Mouse (Mus musculus) intestine, embryonic 14.5 days (tissue): ENCODE results near the gene Ppib. TPM values are rescaled to one million over a fixed set of nuclear protein-coding genes. Genes with fewer than 3 reads are reported as not detected.

Source experiments
- ATAC-seq: fragments of 200-750 bp; cut with Nextera tagmentation; replicated peaks from 2 replicates; pipeline ENCODE4 v1.8.0; 2017; ENCODE audit warnings: low read depth, moderate number of reproducible peaks, moderate TSS enrichment, moderate library complexity; ENCODE audit not compliant: low FRiP score, low TSS enrichment
- DNase-seq: peaks from one replicate; pipeline ENCODE4 v3.0.0-alpha.2; 2018; ENCODE audit warnings: low spot score
- H3K27ac ChIP-seq: fragments of 300-500 bp; sonication (generic); 2 replicates; pipeline ENCODE4 v1.5.1; 2014; ENCODE audit warnings: low read depth, mild to moderate bottlenecking, control low read depth
- H3K27me3 ChIP-seq: fragments of 300-500 bp; sonication (generic); replicated peaks from 2 replicates; pipeline ENCODE4 v1.6.1; 2014; ENCODE audit warnings: low read length, control low read depth; ENCODE audit not compliant: control insufficient read depth, insufficient read depth
- H3K36me3 ChIP-seq: fragments of 300-500 bp; sonication (generic); 2 replicates; pipeline ENCODE4 v1.6.1; 2014; ENCODE audit warnings: low read length, control low read depth; ENCODE audit not compliant: control insufficient read depth, insufficient read depth
- H3K4me1 ChIP-seq: fragments of 300-500 bp; sonication (generic); replicated peaks from 2 replicates; pipeline ENCODE4 v1.6.1; 2014; ENCODE audit warnings: low read length, control low read depth, mixed read lengths; ENCODE audit not compliant: control insufficient read depth, insufficient read depth
- H3K4me2 ChIP-seq: fragments of 300-500 bp; sonication (generic); 2 replicates; pipeline ENCODE4 v1.6.1; 2014; ENCODE audit warnings: low read length
- H3K4me3 ChIP-seq: fragments of 300-500 bp; sonication (generic); 2 replicates; pipeline ENCODE4 v1.5.1; 2014; ENCODE audit warnings: low read depth, low read length, control low read depth, mixed read lengths
- H3K9ac ChIP-seq: fragments of 300-500 bp; sonication (generic); 2 replicates; pipeline ENCODE4 v1.6.1; 2014; ENCODE audit warnings: mild to moderate bottlenecking, low read length
- H3K9me3 ChIP-seq: fragments of 300-500 bp; sonication (generic); 2 replicates; pipeline ENCODE4 v1.6.1; 2016; ENCODE audit warnings: low read length, control low read depth; ENCODE audit not compliant: control insufficient read depth
- WGBS: fragments of 180-500 bp; shearing (Covaris S2); extraction: QIAGEN DNeasy Blood & Tissue Kit; methylation state at CpG from one replicate; pipeline ENCODE4 v1.1.7; 2014; 5-methylcytosine and 5-hydroxymethylcytosine counted together
- polyA plus RNA-seq: library from polyadenylated mRNA; unstranded; fragments of >200 nt; fragmentation: Nextera tagmentation; extraction: Ambion mirVana; gene quantifications from 2 replicates; pipeline ENCODE4 v1.2.1, GENCODE M21; 2014

Gene Ppib
- polyA plus RNA-seq, 1 experiment from 2014 or later = 618 TPM

DNA sequence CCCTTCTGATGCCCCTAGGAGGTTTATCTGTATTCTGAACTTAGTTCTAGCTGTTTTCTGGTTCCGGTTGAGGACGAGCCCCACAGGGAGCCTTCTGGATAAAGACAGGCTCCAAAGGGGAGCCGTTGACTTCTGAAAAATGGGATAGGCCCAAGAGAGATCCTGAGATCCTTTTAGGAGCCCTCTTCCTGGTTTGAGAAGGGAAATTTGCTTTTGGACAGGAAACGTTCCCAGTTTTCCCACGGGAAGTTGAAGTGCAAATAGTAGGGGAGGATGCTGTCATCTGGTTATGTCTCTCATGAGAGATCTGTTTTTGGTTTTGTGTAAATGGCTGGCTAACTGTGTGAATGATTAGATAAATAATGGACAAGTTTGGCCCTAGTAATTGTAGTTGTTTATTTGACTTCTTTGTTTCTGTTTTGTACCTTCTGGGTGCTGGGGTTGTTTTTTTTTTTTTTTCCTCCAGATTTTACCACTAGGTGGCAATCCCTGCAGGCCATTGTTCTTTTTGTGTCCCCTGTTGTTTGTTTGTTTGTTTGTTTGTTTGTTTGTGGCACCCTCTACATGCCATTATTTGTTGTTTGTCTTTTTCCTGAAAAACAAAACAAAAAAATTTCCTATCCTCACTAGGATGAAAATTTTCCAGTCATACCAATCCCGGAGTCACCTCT is 10.0 kb upstream of the Ppib start:
- H3K9me3 ChIP-seq = 0 out of 2 replicates have a peak, but pooled peaks cover 5% of the 10 kb centered on the region
- H3K27ac ChIP-seq = no peak overlapping the region
- no peaks in the 10 kb centered on the region for H3K36me3 ChIP-seq
- H3K27me3 ChIP-seq = no peaks in the 10 kb centered on the region
- no peak overlapping the region for H3K9ac ChIP-seq
- H3K4me2 ChIP-seq = no peak overlapping the region
- no peaks in the 10 kb centered on the region for H3K4me1 ChIP-seq
- WGBS = 74% methylated on average over 6 of the region's 6 CpGs
- no peak for ATAC-seq
- no peak for DNase-seq
- H3K4me3 ChIP-seq = no peak overlapping the region

DNA sequence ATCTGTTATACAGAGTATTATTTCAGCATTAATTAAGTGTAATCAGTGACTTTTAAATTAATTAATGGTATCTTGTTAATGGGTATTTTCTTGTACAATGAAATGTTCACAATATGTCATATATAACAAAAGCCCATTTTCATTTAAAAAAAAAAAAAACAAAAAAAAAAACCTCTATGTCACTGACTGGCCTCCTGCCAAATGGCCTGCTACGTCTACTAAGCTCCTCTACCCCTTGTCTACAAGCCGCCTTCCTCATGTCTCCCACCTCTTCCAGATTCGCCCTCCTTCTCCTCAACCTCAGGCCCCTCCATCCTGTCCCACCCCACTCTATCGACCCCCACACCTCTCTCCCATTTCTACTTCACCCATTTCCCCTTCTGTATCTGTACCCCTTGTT is 8.5 kb upstream of the Ppib start:
- no peak for DNase-seq

DNA sequence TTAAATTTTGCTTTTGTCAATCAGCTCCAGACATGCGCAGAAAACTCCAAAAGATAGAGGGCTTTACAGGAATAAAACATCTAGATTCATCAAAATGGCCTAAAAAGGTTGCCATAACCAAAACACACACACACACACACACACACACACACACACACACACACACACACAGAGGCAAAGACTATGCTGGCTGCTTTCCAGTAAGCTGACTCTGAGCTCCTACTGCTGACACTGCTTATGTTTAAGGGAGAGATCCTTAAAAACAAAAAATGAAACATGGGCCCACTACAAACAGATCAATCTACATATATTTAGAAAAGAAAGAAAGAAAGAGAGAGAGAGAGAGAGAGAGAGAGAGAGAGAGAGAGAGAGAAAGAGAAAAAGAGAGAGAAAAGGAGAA is 7.3 kb upstream of the Ppib start:
- DNase-seq = no peak
- H3K4me2 ChIP-seq = no peak overlapping the region
- no peak for ATAC-seq

More for the DNA sequence above, 8.5 kb upstream of the Ppib start:
- no peaks in the 10 kb centered on the region for H3K36me3 ChIP-seq
- H3K27me3 ChIP-seq = no peaks in the 10 kb centered on the region
- WGBS = 65% methylated on average over 4 of the region's 4 CpGs
- no peak overlapping the region for H3K4me3 ChIP-seq
- no peak overlapping the region for H3K27ac ChIP-seq
- no peak overlapping the region for H3K4me2 ChIP-seq
- 0 out of 2 replicates have a peak, but pooled peaks cover 5% of the 10 kb centered on the region for H3K9me3 ChIP-seq
- no peak overlapping the region for H3K9ac ChIP-seq
- ATAC-seq = no peak
- H3K4me1 ChIP-seq = no peaks in the 10 kb centered on the region

DNA sequence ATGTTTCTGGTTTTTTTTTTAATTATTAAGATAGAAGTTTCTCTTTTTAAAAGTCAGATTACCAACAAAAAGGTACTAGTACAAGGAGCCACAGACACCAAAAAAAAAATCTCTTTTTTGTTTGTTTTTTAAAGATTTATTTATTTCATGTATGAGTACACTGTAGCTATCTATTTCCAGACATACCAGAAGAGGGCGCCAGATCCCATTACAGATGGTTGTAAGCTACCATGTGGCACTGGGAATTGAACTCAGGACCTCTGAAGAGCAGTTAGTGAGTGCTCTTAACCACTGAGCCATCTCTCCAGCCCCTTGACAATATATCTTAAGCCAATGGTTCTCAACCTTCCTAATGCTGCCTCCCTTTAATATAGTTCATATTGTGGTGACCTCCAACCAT is 6.4 kb upstream of the Ppib start:
- H3K27ac ChIP-seq = no peak overlapping the region
- H3K36me3 ChIP-seq = no peaks in the 10 kb centered on the region
- no peak for DNase-seq
- H3K9ac ChIP-seq = no peak overlapping the region
- no peaks in the 10 kb centered on the region for H3K4me1 ChIP-seq
- 0 out of 2 replicates have a peak, but pooled peaks cover 5% of the 10 kb centered on the region for H3K9me3 ChIP-seq
- 37% methylated on average over 1 of the region's 1 CpGs for WGBS
- no peak overlapping the region for H3K4me2 ChIP-seq
- ATAC-seq = no peak
- H3K27me3 ChIP-seq = no peaks in the 10 kb centered on the region
- H3K4me3 ChIP-seq = no peak overlapping the region

More for the DNA sequence above, 7.3 kb upstream of the Ppib start:
- Histone ChIP-seq H3K27ac (no peak overlapping the region), H3K27me3 (no peaks in the 10 kb centered on the region), H3K9me3 (0 out of 2 replicates have a peak, but pooled peaks cover 5% of the 10 kb centered on the region), H3K4me3 (no peak overlapping the region), H3K9ac (no peak overlapping the region), H3K4me1 (no peaks in the 10 kb centered on the region), H3K36me3 (no peaks in the 10 kb centered on the region)
- WGBS = 87% methylated on average over 1 of the region's 1 CpGs

DNA sequence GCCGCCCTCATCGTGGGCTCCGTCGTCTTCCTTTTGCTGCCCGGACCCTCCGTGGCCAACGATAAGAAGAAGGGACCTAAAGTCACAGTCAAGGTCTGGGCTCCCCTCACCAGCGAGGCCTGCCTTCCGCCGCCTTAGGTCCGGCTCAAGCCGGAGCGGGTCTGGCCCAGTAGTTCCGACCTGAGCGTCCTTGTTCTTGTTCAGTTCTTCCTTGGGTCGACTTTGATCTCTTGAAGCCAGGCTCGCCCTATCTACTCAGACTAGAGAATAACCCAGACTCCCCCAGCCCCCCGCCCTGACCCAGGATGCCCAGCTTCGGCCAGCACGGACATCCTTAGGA is 256 bp downstream of the Ppib start:
- H3K9ac ChIP-seq = peak overlapping the region; percentile 64
- DNase-seq (no peak), ATAC-seq (peak; percentile 73)
- under 1% methylated on average over 20 of the region's 20 CpGs for WGBS
- peaks cover 14% of the 10 kb centered on the region for H3K4me1 ChIP-seq
- H3K4me3 ChIP-seq = peak overlapping the region; percentile 53
- H3K27ac ChIP-seq = peak overlapping the region; percentile 69
- H3K36me3 ChIP-seq = peaks cover 33% of the 10 kb centered on the region
- H3K27me3 ChIP-seq = no peaks in the 10 kb centered on the region
- no peaks in the 10 kb centered on the region for H3K9me3 ChIP-seq
- peak overlapping the region; percentile 87 for H3K4me2 ChIP-seq

DNA sequence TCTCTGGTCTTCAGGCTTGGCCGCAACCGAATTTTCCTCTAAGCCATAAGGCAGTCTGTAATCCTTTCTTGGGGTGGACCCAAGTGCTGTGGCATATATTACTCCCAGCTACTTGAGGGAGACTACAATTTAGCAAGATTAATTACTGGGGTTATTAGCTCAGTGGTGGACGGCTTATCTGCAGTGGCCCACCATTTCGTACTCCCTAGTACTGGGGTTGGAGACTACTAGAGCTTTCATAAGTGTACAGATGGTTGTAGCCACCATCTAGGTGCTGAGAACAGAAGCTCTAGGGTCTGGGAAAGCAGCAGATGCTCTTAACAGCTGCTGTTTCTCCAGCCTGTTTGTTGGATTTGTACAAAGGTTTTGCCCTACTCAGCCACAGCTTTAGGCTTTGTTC is 964 bp downstream of the Ppib start:
- H3K27me3 ChIP-seq = no peaks in the 10 kb centered on the region
- peaks cover 14% of the 10 kb centered on the region for H3K4me1 ChIP-seq
- H3K9ac ChIP-seq = peak overlapping the region; percentile 64
- H3K4me2 ChIP-seq = peak overlapping the region; percentile 87
- H3K27ac ChIP-seq = no peak overlapping the region
- WGBS = 21% methylated on average over 4 of the region's 4 CpGs
- no peaks in the 10 kb centered on the region for H3K9me3 ChIP-seq
- H3K36me3 ChIP-seq = peaks cover 40% of the 10 kb centered on the region
- no peak for ATAC-seq
- peak overlapping the region; percentile 53 for H3K4me3 ChIP-seq
- no peak for DNase-seq

DNA sequence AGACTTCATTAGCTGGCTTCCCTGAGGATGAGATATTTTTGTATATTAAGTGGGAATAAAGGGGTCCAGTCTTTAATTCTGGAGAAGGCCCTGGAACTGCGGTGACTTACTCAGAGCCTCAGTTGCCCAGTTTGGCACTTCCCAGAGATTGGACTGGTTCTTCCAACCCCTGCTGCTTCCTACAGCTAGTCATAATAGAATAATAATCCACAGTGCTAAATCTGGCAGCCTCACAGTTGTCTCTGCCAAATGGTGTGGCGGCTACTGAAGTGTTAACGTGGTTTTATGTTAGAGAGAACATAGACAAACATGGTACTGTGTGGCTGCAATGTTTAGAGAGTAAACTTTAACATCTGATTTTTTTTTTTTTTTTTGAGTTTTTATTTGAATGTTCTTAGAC is 1.6 kb downstream of the Ppib start:
- Histone ChIP-seq H3K27me3 (no peaks in the 10 kb centered on the region), H3K9ac (no peak overlapping the region; the same call in 1 of the 2 replicates), H3K36me3 (peaks cover 46% of the 10 kb centered on the region), H3K27ac (no peak overlapping the region), H3K9me3 (no peaks in the 10 kb centered on the region), H3K4me1 (peaks cover 14% of the 10 kb centered on the region), H3K4me3 (peak overlapping the region; percentile 53; the same call in 1 of the 2 replicates), H3K4me2 (peak overlapping the region; percentile 87)
- DNase-seq = no peak
- ATAC-seq = no peak
- 86% methylated on average over 3 of the region's 3 CpGs for WGBS

DNA sequence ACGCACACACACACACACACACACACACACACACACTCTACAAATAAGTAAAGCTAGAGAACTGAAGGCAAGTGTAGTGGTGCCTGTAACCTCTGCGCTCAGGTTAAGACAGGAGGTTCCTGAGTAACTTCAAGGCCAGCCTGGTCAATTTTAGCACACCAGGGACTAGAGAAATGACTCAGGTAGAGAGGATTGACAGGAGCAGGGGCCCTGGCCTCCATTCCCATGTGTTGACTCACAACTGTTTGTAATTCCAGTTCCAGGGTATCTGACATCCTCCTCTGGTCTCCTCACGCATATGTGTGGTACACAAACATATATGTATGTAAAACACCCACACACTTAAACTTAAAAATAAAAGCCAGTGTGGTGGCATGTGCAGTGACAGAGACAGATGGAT is 3.4 kb downstream of the Ppib start:
- 93% methylated on average over 3 of the region's 3 CpGs for WGBS
- no peak for DNase-seq
- H3K4me3 ChIP-seq = no peak overlapping the region
- H3K9ac ChIP-seq = no peak overlapping the region
- no peak for ATAC-seq
- H3K36me3 ChIP-seq = peaks cover 49% of the 10 kb centered on the region
- H3K4me2 ChIP-seq = no peak overlapping the region
- H3K27me3 ChIP-seq = peaks cover 15% of the 10 kb centered on the region
- no peak overlapping the region for H3K27ac ChIP-seq
- no peaks in the 10 kb centered on the region for H3K9me3 ChIP-seq
- H3K4me1 ChIP-seq = peaks cover 14% of the 10 kb centered on the region

DNA sequence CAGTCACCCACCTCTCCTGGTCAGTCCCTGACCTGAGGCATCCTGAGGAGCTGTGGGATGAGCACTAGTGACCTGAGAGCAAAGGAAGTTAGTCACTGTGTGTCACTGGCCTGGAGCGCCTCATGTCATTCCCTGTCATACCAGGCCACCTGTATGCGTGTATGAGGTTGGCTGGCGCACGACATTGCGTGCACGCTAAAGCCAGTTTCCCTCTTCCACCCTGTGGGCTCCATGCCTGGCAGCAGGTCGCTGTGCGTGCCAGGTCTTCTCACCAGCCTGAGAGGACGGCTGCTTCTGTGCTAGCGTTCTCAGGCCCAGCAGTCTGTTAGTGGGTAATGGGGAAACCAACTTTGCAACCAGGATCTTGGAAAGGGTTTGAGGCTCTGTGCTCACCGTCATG is 4.3 kb downstream of the Ppib start:
- Histone ChIP-seq H3K4me1 (peaks cover 20% of the 10 kb centered on the region), H3K4me2 (no peak overlapping the region), H3K27ac (no peak overlapping the region), H3K9me3 (no peaks in the 10 kb centered on the region), H3K4me3 (no peak overlapping the region), H3K36me3 (peaks cover 49% of the 10 kb centered on the region), H3K27me3 (peaks cover 23% of the 10 kb centered on the region), H3K9ac (no peak overlapping the region)
- ATAC-seq (no peak), DNase-seq (no peak)
- 95% methylated on average over 11 of the region's 11 CpGs for WGBS
